Comparison of ENCODE assay signal across 8 mouse cellular contexts in genomic region chr12:76534233-76534632, GRCm38 (mm10). TPM values are rescaled to one million over a fixed set of nuclear protein-coding genes. Genes with fewer than 3 reads are reported as not detected.
DNase-seq lines count a peak whose midpoint lies in the region; ATAC-seq and TF ChIP-seq lines count a peak whose summit lies in the region.

No protein-coding gene starts in this region.

- H3K36me3 ChIP-seq in kidney, postnatal 0 days (ENCODE audit: insufficient read depth, low read length) = no peaks in the 10 kb centered on the region
- no peaks in the 10 kb centered on the region for H3K36me3 ChIP-seq in hindbrain, embryonic 16.5 days (ENCODE audit: control insufficient read depth, insufficient read depth, low read length)
- H3K36me3 ChIP-seq in midbrain, embryonic 16.5 days (ENCODE audit: control insufficient read depth, insufficient read depth, low read length) = no peaks in the 10 kb centered on the region

- peak overlapping the region; percentile 81 for H3K4me2 ChIP-seq in kidney, postnatal 0 days (ENCODE audit: low read length)
- H3K4me2 ChIP-seq in hindbrain, embryonic 16.5 days (ENCODE audit: low read length) = peak overlapping the region; percentile 100
- peak overlapping the region; percentile 98 for H3K4me2 ChIP-seq in midbrain, embryonic 16.5 days (ENCODE audit: low read length)

- peak overlapping the region; percentile 61 for H3K4me3 ChIP-seq in kidney, postnatal 0 days (replicated peaks; ENCODE audit: low read depth, low read length)
- H3K4me3 ChIP-seq in bone marrow, adult 2 months (replicated peaks; ENCODE audit: control insufficient read depth, low read depth, low read length) = peak overlapping the region; percentile 93
- H3K4me3 ChIP-seq in hindbrain, embryonic 16.5 days (ENCODE audit: low read length) = peak overlapping the region; percentile 69
- H3K4me3 ChIP-seq in midbrain, embryonic 16.5 days (ENCODE audit: low read depth, low read length) = peak overlapping the region; percentile 56

- H3K9ac ChIP-seq in kidney, postnatal 0 days (ENCODE audit: low read depth, low read length) = peak overlapping the region; percentile 77
- peak overlapping the region; percentile 70 for H3K9ac ChIP-seq in hindbrain, embryonic 16.5 days (ENCODE audit: low read depth, low read length)
- no peak overlapping the region for H3K9ac ChIP-seq in midbrain, embryonic 16.5 days (ENCODE audit: low read depth, low read length)

- H3K9me3 ChIP-seq in kidney, postnatal 0 days (replicated peaks; ENCODE audit: low read length) = no peaks in the 10 kb centered on the region
- H3K9me3 ChIP-seq in hindbrain, embryonic 16.5 days (ENCODE audit: control insufficient read depth, low read length) = no peaks in the 10 kb centered on the region
- H3K9me3 ChIP-seq in midbrain, embryonic 16.5 days (replicated peaks; ENCODE audit: control insufficient read depth, low read length, poor library complexity, severe bottlenecking) = no peaks in the 10 kb centered on the region

- no peaks in the 10 kb centered on the region for H3K27me3 ChIP-seq in kidney, postnatal 0 days (ENCODE audit: insufficient read depth, low read length)
- H3K27me3 ChIP-seq in hindbrain, embryonic 16.5 days (replicated peaks; ENCODE audit: control insufficient read depth, insufficient read depth, low read length) = peaks cover 25% of the 10 kb centered on the region
- H3K27me3 ChIP-seq in midbrain, embryonic 16.5 days (ENCODE audit: control insufficient read depth, insufficient read depth, low read depth, low read length) = peaks cover 51% of the 10 kb centered on the region

- TF ChIP-seq CTCF in kidney, postnatal 0 days (IDR thresholded peaks at IDR 0.05; ENCODE audit: low read depth) = no peak
- no peak for TF ChIP-seq CTCF in bone marrow, adult 2 months (IDR thresholded peaks at IDR 0.05; ENCODE audit: control insufficient read depth, insufficient read depth, low read length)

- no peak for DNase-seq in kidney, postnatal 0 days (ENCODE audit: low spot score)
- DNase-seq in kidney, postnatal 14 days = no peak
- no peak for DNase-seq in c-Kit-positive CD71-positive TER-119-positive erythroid progenitor cells, embryonic 14.5 days (ENCODE audit: low spot score)
- DNase-seq in layer of hippocampus, adult 18-20 months (ENCODE audit: low spot score in 2 of 2) = no peak

- WGBS in kidney, postnatal 0 days = 2% methylated on average over 11 of the region's 11 CpGs
- WGBS in bone marrow, adult 2 months = 2% methylated on average over 11 of the region's 11 CpGs
- 5% methylated on average over 11 of the region's 11 CpGs for WGBS in hindbrain, embryonic 16.5 days
- 4% methylated on average over 11 of the region's 11 CpGs for WGBS in midbrain, embryonic 16.5 days

- peaks cover 15% of the 10 kb centered on the region; the same call in 1 of the 2 replicates for H3K4me1 ChIP-seq in kidney, postnatal 0 days (replicated peaks; ENCODE audit: insufficient read depth, low read length)
- peaks cover 13% of the 10 kb centered on the region for H3K4me1 ChIP-seq in bone marrow, adult 2 months (ENCODE audit: control insufficient read depth, insufficient read depth, low read length)
- peaks cover 16% of the 10 kb centered on the region for H3K4me1 ChIP-seq in hindbrain, embryonic 16.5 days (ENCODE audit: control insufficient read depth, insufficient read depth, low read depth, low read length)
- H3K4me1 ChIP-seq in midbrain, embryonic 16.5 days (ENCODE audit: control insufficient read depth, insufficient read depth, low read length) = peaks cover 8% of the 10 kb centered on the region

- H3K27ac ChIP-seq in kidney, postnatal 0 days = peak overlapping the region; percentile 86
- H3K27ac ChIP-seq in bone marrow, adult 2 months (ENCODE audit: control insufficient read depth, insufficient read depth, low read depth, low read length, poor library complexity) = peak overlapping the region; percentile 96
- no peak overlapping the region for H3K27ac ChIP-seq in hindbrain, embryonic 16.5 days (ENCODE audit: low read depth, low read length)
- no peak overlapping the region for H3K27ac ChIP-seq in midbrain, embryonic 16.5 days (ENCODE audit: low read length)

- TF ChIP-seq POLR2A in bone marrow, adult 2 months (IDR thresholded peaks at IDR 0.05; ENCODE audit: borderline replicate concordance, control insufficient read depth, low read depth, low read length) = no peak

- ATAC-seq in kidney, postnatal 0 days (replicated peaks; ENCODE audit: low FRiP score, low read depth) = no peak
- ATAC-seq in hindbrain, embryonic 16.5 days = no peak
- no peak for ATAC-seq in midbrain, embryonic 16.5 days
- ATAC-seq in megakaryocyte-erythroid progenitor cell, adult 5-6 weeks (replicated peaks; ENCODE audit: low FRiP score, low TSS enrichment, poor library complexity, severe bottlenecking) = no peak

RNA-seq across cellular contexts. Expression of gene Plekhg3, which starts 3.5 kb away (rescaled TPM):
- polyA plus RNA-seq in kidney, postnatal 0 days (2015; fragmentation: Nextera tagmentation; extraction: Ambion mirVana) = 14.9 and 17.7 TPM in 2 replicates
- polyA plus RNA-seq in bone marrow, adult 2 months (2011; ENCODE audit: insufficient read depth, insufficient read length, low replicate concordance, missing spikeins) = 9.6 and 24.0 TPM in 2 replicates
- polyA plus RNA-seq in hindbrain, embryonic 16.5 days (2015; fragmentation: Nextera tagmentation; extraction: Ambion mirVana) = 1.7 TPM in 2 replicates
- 0.93 and 1.3 TPM in 2 replicates for polyA plus RNA-seq in midbrain, embryonic 16.5 days (2015; fragmentation: Nextera tagmentation; extraction: Ambion mirVana)
- total RNA-seq in layer of hippocampus, adult 18-20 months (2021) = 10 to 100 TPM; 21.9 to 24.5 TPM
- 2.4 and 3.9 TPM in 2 replicates for total RNA-seq in megakaryocyte-erythroid progenitor cell, adult 5-6 weeks (2014; fragmentation: Nextera tagmentation)
- total RNA-seq in megakaryocyte-erythroid progenitor cell, adult 5-6 weeks (2017) = 0.38 and 0.42 TPM in 2 replicates

Comparison
In these comparisons a context has a peak if more than half of its experiments do, and no peak if none do; other contexts are left out.
1. H3K27ac ChIP-seq: peak in kidney, postnatal 0 days (single experiment) and bone marrow, adult 2 months (single experiment); none in hindbrain, embryonic 16.5 days (single experiment) and midbrain, embryonic 16.5 days (single experiment).
2. Peak in every context shown above with its lines, with median percentiles within 50 percentile points of each other: H3K4me2 ChIP-seq and H3K4me3 ChIP-seq.